Mouse (Mus musculus) lung, postnatal 0 days (tissue): ENCODE measurements around the gene Cryzl2. TPM values are rescaled to one million over a fixed set of nuclear protein-coding genes. Genes with fewer than 3 reads are reported as not detected.
A peak's percentile ranks its signal among the peaks of the same experiment; 100 is the strongest.

Source experiments
- ATAC-seq: fragments of 200-750 bp; cut with Nextera tagmentation; 2 replicates; pipeline ENCODE4 v1.8.0; 2017; ENCODE audit warnings: moderate library complexity
- DNase-seq: peaks from one replicate; pipeline ENCODE4 v3.0.0-alpha.2; 2016; ENCODE audit warnings: low spot score
- H3K27ac ChIP-seq: fragments of 300-500 bp; sonication (generic); 2 replicates; pipeline ENCODE4 v1.5.1; 2014; ENCODE audit warnings: antibody characterized with exemption, mild to moderate bottlenecking, low read length, mixed read lengths
- H3K27me3 ChIP-seq: fragments of 300-500 bp; sonication (generic); replicated peaks from 2 replicates; pipeline ENCODE4 v1.6.1; 2014; ENCODE audit warnings: low read length, mixed read lengths; ENCODE audit not compliant: insufficient read depth
- H3K36me3 ChIP-seq: fragments of 300-500 bp; sonication (generic); 2 replicates; pipeline ENCODE4 v1.6.1; 2014; ENCODE audit warnings: low read length, mixed read lengths; ENCODE audit not compliant: insufficient read depth
- H3K4me1 ChIP-seq: fragments of 300-500 bp; sonication (generic); 2 replicates; pipeline ENCODE4 v1.6.1; 2014; ENCODE audit warnings: antibody characterized with exemption, low read depth, low read length, mixed read lengths; ENCODE audit not compliant: insufficient read depth
- H3K4me2 ChIP-seq: fragments of 300-500 bp; sonication (generic); replicated peaks from 2 replicates; pipeline ENCODE4 v1.6.1; 2014; ENCODE audit warnings: low read depth, mild to moderate bottlenecking, low read length, moderate library complexity, mixed read lengths
- H3K4me3 ChIP-seq: fragments of 300-500 bp; sonication (generic); 2 replicates; pipeline ENCODE4 v1.5.1; 2014; ENCODE audit warnings: low read depth, low read length
- H3K9ac ChIP-seq: fragments of 300-500 bp; sonication (generic); replicated peaks from 2 replicates; pipeline ENCODE4 v1.6.1; 2014; ENCODE audit warnings: low read depth, mild to moderate bottlenecking
- H3K9me3 ChIP-seq: fragments of 300-500 bp; sonication (generic); 2 replicates; pipeline ENCODE4 v1.6.1; 2016; ENCODE audit warnings: low read length, mixed read lengths
- CTCF ChIP-seq: IDR thresholded peaks from 2 replicates; pipeline ENCODE4 v1.5.1; 2016; ENCODE audit warnings: antibody characterized with exemption, mild to moderate bottlenecking
- EP300 ChIP-seq: IDR thresholded peaks from 2 replicates; pipeline ENCODE4 v1.6.1; 2016; ENCODE audit warnings: antibody characterized with exemption, mild to moderate bottlenecking, control low read depth
- WGBS: fragments of 180-500 bp; shearing (Covaris S2); extraction: QIAGEN DNeasy Blood & Tissue Kit; methylation state at CpG from one replicate; pipeline ENCODE4 v1.1.7; 2014; 5-methylcytosine and 5-hydroxymethylcytosine counted together
- polyA plus RNA-seq: library from polyadenylated mRNA; unstranded; fragments of >200 nt; fragmentation: Nextera tagmentation; extraction: Ambion mirVana; gene quantifications from 2 replicates; pipeline ENCODE4 v1.2.1, GENCODE M21; 2015

Gene Cryzl2
- polyA plus RNA-seq, 1 experiment from 2014 or later: 9.4 TPM

DNA sequence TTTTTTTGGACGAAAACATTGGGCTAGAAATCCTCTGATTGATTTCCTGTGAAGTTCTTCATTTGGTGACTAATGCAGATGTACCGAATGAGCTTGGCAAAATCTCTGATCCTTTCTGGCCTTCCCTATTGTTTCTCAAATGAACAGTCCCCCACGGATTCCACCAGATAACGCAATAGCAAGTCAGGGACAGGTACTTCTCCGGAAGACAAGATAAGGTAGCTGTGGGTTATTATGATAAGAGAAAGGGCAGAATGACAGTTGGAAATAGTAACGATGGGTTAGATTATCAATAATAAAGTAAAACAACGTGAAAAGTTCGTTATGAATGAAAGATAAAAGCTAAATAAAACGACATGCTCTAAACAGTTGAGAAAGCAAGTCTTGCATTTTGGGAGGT, 55.2 kb downstream of the Cryzl2 start:
- Histone ChIP-seq H3K27me3 (no peaks in the 10 kb centered on the region), H3K4me3 (no peak overlapping the region), H3K36me3 (no peaks in the 10 kb centered on the region), H3K9me3 (no peaks in the 10 kb centered on the region), H3K4me1 (peaks cover 4% of the 10 kb centered on the region; the same call in 1 of the 2 replicates), H3K4me2 (no peak overlapping the region), H3K9ac (no peak overlapping the region), H3K27ac (no peak overlapping the region)
- TF ChIP-seq CTCF (no peak), EP300 (no peak)
- no peak for DNase-seq
- ATAC-seq: no peak
- 61% methylated on average over 9 of the region's 9 CpGs for WGBS

DNA sequence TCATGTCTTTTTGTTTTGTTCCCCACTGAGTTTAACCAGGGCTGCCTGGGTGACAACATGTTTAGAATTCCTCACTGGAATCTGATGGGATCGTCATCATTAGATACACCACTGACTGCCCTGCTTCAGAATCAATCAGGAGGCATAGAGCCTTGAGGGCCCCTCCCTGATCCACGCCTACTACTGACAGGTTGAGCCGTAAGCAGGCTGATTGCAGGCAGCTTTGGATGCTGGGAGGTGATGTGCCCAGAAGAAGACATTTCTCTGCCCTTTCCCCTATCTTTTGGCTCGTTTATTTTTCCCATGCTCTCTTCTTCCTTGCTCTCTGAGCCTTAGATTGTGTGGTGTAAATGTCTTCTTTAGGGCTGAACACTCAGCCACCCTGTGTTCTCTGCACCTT, 55.9 kb downstream of the Cryzl2 start:
- H3K27me3 ChIP-seq: no peaks in the 10 kb centered on the region
- H3K4me2 ChIP-seq: no peak overlapping the region
- no peak overlapping the region for H3K9ac ChIP-seq
- H3K9me3 ChIP-seq: no peaks in the 10 kb centered on the region
- 57% methylated on average over 4 of the region's 4 CpGs for WGBS
- peaks cover 4% of the 10 kb centered on the region; the same call in 1 of the 2 replicates for H3K4me1 ChIP-seq
- ATAC-seq: no peak
- DNase-seq: no peak
- TF ChIP-seq CTCF (no peak), EP300 (no peak)
- H3K4me3 ChIP-seq: no peak overlapping the region
- H3K36me3 ChIP-seq: no peaks in the 10 kb centered on the region
- no peak overlapping the region for H3K27ac ChIP-seq

DNA sequence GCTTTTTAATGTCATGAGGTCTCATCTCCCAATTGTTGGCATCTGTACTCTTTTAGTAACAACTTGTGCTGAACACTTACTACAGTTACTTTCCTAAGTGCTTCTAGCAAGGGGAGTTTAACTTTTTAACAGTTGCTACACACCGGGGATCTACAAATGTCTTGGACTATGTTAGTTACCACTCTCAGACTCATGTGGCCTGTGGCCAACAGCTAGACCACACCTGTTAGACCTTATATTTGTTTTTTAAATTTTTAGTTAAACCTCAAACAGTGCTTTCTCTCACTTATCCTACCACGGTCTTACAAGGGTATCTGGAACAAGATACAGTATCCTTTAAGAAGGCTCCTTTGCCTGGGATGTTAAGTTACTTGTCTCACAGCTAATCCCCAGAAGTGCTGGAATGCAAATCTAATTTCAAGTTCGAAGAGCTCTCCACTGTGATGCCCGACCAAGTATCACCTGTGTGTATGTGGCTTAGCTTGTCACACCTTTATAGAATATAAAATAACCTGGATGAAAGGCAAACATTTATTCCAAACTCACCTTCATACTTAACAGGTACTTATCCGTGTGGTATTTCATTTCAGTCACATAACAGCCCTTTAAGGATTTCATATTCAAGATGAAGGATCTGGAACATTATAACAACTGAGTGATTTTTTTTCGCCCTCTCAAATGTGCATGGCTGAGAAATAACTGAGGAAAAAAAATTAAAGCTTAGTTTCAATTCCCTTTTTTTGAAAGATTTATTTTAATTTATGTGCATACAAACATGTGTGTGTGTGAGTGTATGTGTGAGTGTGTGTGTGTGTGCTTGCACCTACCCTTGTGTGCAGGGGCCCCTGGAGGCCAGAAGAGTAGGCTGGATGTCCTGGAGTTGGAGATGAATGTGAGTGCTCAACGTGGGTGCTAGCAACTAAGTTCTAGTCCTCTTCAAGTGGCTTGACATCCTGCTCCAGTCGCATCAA, 58.7 kb downstream of the Cryzl2 start:
- Histone ChIP-seq H3K27ac (no peak overlapping the region), H3K4me3 (no peak overlapping the region), H3K4me2 (no peak overlapping the region), H3K4me1 (peaks cover 4% of the 10 kb centered on the region; the same call in 1 of the 2 replicates), H3K36me3 (no peaks in the 10 kb centered on the region), H3K27me3 (no peaks in the 10 kb centered on the region), H3K9ac (no peak overlapping the region), H3K9me3 (no peaks in the 10 kb centered on the region)
- DNase-seq (peak; percentile 27), ATAC-seq (peak; percentile 55)
- TF ChIP-seq CTCF: no peak
- TF ChIP-seq EP300: no peak
- 53% methylated on average over 8 of the region's 8 CpGs for WGBS

DNA sequence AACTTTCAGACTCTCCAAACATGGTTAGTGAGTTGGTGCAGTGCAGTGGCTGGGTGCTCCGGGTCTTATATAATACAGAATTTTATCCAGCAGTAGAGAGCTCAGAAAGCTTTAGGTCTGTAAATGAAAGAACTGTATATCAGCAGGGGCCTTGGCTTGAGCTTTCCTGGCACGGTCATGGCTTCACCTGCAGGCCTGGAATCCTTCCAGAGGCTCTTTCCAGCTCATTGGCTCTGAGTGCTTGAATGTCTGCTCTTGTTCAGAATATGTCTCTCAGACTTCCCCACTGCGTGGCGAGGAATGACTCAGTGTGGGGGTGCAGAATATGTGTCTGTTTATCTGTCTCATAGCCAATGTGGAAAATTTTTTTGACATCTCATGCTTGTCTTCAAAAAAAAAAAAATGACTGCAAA, 59.7 kb downstream of the Cryzl2 start:
- WGBS: 32% methylated on average over 4 of the region's 4 CpGs
- Histone ChIP-seq H3K9me3 (no peaks in the 10 kb centered on the region), H3K4me2 (no peak overlapping the region), H3K27me3 (no peaks in the 10 kb centered on the region), H3K9ac (no peak overlapping the region), H3K4me1 (peaks cover 4% of the 10 kb centered on the region; the same call in 1 of the 2 replicates), H3K27ac (no peak overlapping the region), H3K4me3 (no peak overlapping the region), H3K36me3 (no peaks in the 10 kb centered on the region)
- TF ChIP-seq EP300 (no peak), CTCF (no peak)
- DNase-seq (peak; percentile 47), ATAC-seq (peak; percentile 43; the same call in 1 of the 2 replicates)

DNA sequence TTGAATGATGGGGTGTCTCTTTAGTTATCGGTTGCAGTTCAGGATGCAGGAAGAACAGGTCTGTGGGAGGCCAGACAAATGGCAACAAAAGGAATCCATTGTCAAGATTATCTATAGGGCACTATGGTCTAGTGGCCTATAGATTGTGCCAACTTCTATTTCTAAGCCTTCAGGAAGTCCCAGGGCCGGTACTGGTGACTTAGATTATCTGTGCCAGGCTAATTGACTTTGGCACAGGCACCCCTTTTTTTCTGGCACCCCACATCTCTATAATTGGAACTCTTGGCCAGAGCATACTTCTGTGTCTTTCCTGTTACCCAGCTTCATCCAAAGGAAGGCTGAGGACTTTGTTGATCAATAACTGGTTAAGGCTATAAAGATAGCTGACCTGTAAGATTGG, 61.0 kb downstream of the Cryzl2 start:
- no peak for DNase-seq
- ATAC-seq: no peak
- Histone ChIP-seq H3K9me3 (no peaks in the 10 kb centered on the region), H3K9ac (no peak overlapping the region), H3K4me2 (no peak overlapping the region), H3K27ac (no peak overlapping the region), H3K27me3 (no peaks in the 10 kb centered on the region), H3K36me3 (no peaks in the 10 kb centered on the region), H3K4me3 (no peak overlapping the region), H3K4me1 (peaks cover 4% of the 10 kb centered on the region; the same call in 1 of the 2 replicates)
- WGBS: 61% methylated on average over 2 of the region's 2 CpGs
- TF ChIP-seq EP300: no peak
- TF ChIP-seq CTCF: no peak

DNA sequence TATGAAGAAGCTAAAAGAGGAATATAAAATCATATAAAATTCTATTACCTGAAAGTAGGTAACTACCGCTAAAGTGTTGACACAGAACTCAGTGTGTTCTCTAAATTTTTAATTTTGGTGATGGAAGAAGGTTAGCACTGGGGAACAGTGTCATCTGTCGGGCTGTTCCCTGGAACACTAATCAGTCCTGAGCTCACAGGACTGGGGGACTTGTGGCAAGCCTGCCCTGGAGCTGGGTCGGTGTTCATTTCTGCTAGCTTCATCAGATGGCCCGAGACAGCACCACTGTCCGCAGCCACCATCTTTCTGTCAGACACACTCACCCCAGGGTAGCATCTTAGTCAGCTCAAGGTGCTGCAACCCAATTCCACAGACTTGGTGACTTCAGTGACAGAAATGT, 63.9 kb downstream of the Cryzl2 start:
- no peaks in the 10 kb centered on the region for H3K27me3 ChIP-seq
- TF ChIP-seq EP300: no peak
- TF ChIP-seq CTCF: no peak
- no peak overlapping the region for H3K4me2 ChIP-seq
- ATAC-seq (no peak), DNase-seq (no peak)
- 93% methylated on average over 5 of the region's 5 CpGs for WGBS
- H3K9me3 ChIP-seq: no peaks in the 10 kb centered on the region
- H3K36me3 ChIP-seq: no peaks in the 10 kb centered on the region
- no peak overlapping the region for H3K27ac ChIP-seq
- H3K4me1 ChIP-seq: no peaks in the 10 kb centered on the region; the same call in 1 of the 2 replicates
- no peak overlapping the region for H3K9ac ChIP-seq
- no peak overlapping the region for H3K4me3 ChIP-seq
